Mouse (Mus musculus) myocyte (in vitro differentiated cells): ENCODE measurements at regions not wholly inside any gene's neighbourhood (a gene's known extent, or its start where the extent isn't known, plus 50 kb on each side); places are given as distances from the start of the nearest gene placed in this dataset.

Experiments used
- H3K27me3 ChIP-seq: one replicate; pipeline ENCODE4 v1.6.1; 2011; ENCODE audit not compliant: control insufficient read depth, insufficient read depth, insufficient read length
- H3K36me3 ChIP-seq: one replicate; pipeline ENCODE4 v1.6.1; 2011; ENCODE audit not compliant: control insufficient read depth, insufficient read depth
- H3K4me2 ChIP-seq: one replicate; pipeline ENCODE4 v1.6.1; 2011; ENCODE audit warnings: low read depth, control low read depth
- H3K4me3 ChIP-seq: one replicate; pipeline ENCODE4 v1.5.1; 2011; ENCODE audit warnings: mild to moderate bottlenecking, control low read depth, moderate library complexity
- H3K79me2 ChIP-seq: one replicate; pipeline ENCODE4 v1.6.1; 2011; ENCODE audit not compliant: control insufficient read depth, insufficient read depth
- H3ac ChIP-seq: one replicate; pipeline ENCODE4 v1.6.1; 2011; ENCODE audit not compliant: control insufficient read depth, insufficient read length
- CEBPB ChIP-seq: IDR thresholded peaks from 2 replicates; pipeline ENCODE4 v1.6.1; 2011; ENCODE audit warnings: mild to moderate bottlenecking, moderate library complexity; ENCODE audit not compliant: poor library complexity, insufficient read depth, severe bottlenecking
- E2F4 ChIP-seq: IDR thresholded peaks from one replicate; pipeline ENCODE4 v1.6.1; 2011; ENCODE audit warnings: mild to moderate bottlenecking, control low read depth, moderate library complexity; ENCODE audit not compliant: insufficient read depth
- MAX ChIP-seq: IDR thresholded peaks from one replicate; pipeline ENCODE4 v1.6.1; 2011; ENCODE audit warnings: low read depth, mild to moderate bottlenecking, control low read depth
- MYOD1 ChIP-seq, 3 experiments: IDR thresholded peaks; one replicate each; pipeline ENCODE4 v1.6.1; 2011; ENCODE audit warnings: control low read depth in 2 of 3, low read depth in 2 of 3, mild to moderate bottlenecking in 2 of 3, moderate library complexity in 1 of 3; ENCODE audit not compliant: insufficient read length in 2 of 3, control insufficient read depth in 1 of 3
- MYOG ChIP-seq, 3 experiments: IDR thresholded peaks; one replicate each; pipeline ENCODE4 v1.6.1; 2011; ENCODE audit warnings: control low read depth in 2 of 3, low read depth in 2 of 3, mild to moderate bottlenecking in 2 of 3; ENCODE audit not compliant: insufficient read length in 2 of 3, control insufficient read depth in 1 of 3, insufficient read depth in 1 of 3
- POLR2A ChIP-seq: IDR thresholded peaks from one replicate; pipeline ENCODE4 v1.6.1; 2011; ENCODE audit warnings: low read depth, mild to moderate bottlenecking, control low read depth, moderate library complexity; ENCODE audit not compliant: insufficient read length
- POLR2AphosphoS2 ChIP-seq: IDR thresholded peaks from one replicate; pipeline ENCODE4 v1.6.1; 2011; ENCODE audit warnings: low read depth, control low read depth; ENCODE audit not compliant: insufficient read length
- REST ChIP-seq: IDR thresholded peaks from one replicate; pipeline ENCODE4 v1.6.1; 2011; ENCODE audit warnings: mild to moderate bottlenecking, control low read depth, moderate library complexity; ENCODE audit not compliant: insufficient read depth, insufficient read length
- SRF ChIP-seq: IDR thresholded peaks from one replicate; pipeline ENCODE4 v1.6.1; 2011; ENCODE audit warnings: low read depth; ENCODE audit not compliant: control insufficient read depth, insufficient read length
- TCF12 ChIP-seq: IDR thresholded peaks from one replicate; pipeline ENCODE4 v1.6.1; 2011; ENCODE audit warnings: mild to moderate bottlenecking, control low read depth; ENCODE audit not compliant: poor library complexity, insufficient read depth, severe bottlenecking
- TCF3 ChIP-seq: IDR thresholded peaks from one replicate; pipeline ENCODE4 v1.6.1; 2011; ENCODE audit warnings: low read depth, control low read depth; ENCODE audit not compliant: insufficient read length
- USF1 ChIP-seq: IDR thresholded peaks from one replicate; pipeline ENCODE4 v1.6.1; 2011; ENCODE audit warnings: low read depth, mild to moderate bottlenecking, control low read depth, moderate library complexity

GRCm38 (mm10) chr11:21016133-21016746, 74.9 kb upstream of the Peli1 start:
- Histone ChIP-seq H3K4me2 (no peak overlapping the region), H3K27me3 (no peaks in the 10 kb centered on the region), H3K4me3 (no peak overlapping the region), H3K36me3 (no peaks in the 10 kb centered on the region), H3K79me2 (no peaks in the 10 kb centered on the region), H3ac (no peak overlapping the region)
- no peak for TF ChIP-seq TCF12
- TF ChIP-seq POLR2AphosphoS2, result no peak
- TF ChIP-seq MYOD1 (IDR thresholded peaks at IDR 0.05; ENCODE audit: control insufficient read depth in 1 of 3, insufficient read length in 2 of 3, low read depth in 2 of 3), result no peak
- no peak for TF ChIP-seq MAX
- no peak for TF ChIP-seq TCF3
- TF ChIP-seq MYOG (IDR thresholded peaks at IDR 0.05; ENCODE audit: control insufficient read depth in 1 of 3, insufficient read depth in 1 of 3, insufficient read length in 2 of 3, low read depth in 2 of 3), result no peak
- TF ChIP-seq E2F4, result no peak
- no peak for TF ChIP-seq REST
- no peak for TF ChIP-seq USF1
- no peak for TF ChIP-seq POLR2A
- TF ChIP-seq CEBPB, result no peak
- no peak for TF ChIP-seq SRF

- no peak overlapping the region for H3K4me3 ChIP-seq
- H3K36me3 ChIP-seq, result no peaks in the 10 kb centered on the region
- H3K27me3 ChIP-seq, result no peaks in the 10 kb centered on the region
- TF ChIP-seq TCF3 (no peak), USF1 (no peak), SRF (no peak), TCF12 (no peak), REST (no peak), MYOD1 (IDR thresholded peaks at IDR 0.05; ENCODE audit: control insufficient read depth in 1 of 3, insufficient read length in 2 of 3, low read depth in 2 of 3) (no peak), MAX (no peak), POLR2AphosphoS2 (no peak)
- no peak overlapping the region for H3ac ChIP-seq
- H3K79me2 ChIP-seq, result no peaks in the 10 kb centered on the region
- no peak overlapping the region for H3K4me2 ChIP-seq
Observed at GRCm38 (mm10) chr11:21016791-21017329, 74.2 kb upstream of the Peli1 start.

DNA sequence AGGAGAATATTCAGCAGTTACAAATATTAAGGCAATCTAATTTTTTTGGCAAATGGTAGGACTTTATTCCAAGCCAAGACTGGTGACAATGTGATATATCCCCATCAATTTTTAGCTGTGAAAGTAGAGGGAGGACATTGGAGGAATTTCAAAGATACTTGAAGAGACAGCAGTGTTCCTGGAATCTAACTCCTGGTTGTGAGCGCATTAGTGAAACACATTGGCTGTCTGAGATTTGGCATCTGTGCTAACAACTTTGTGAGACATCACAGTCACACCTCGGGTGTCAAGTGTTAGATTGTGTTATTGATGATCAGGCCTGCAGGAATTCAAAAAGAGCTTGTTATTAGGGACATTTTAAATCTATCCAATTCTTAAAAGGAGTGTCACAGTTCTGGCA, 71.3 kb upstream of the Peli1 start:
- TF ChIP-seq POLR2A, result no peak
- no peak for TF ChIP-seq TCF3
- TF ChIP-seq REST, result no peak
- TF ChIP-seq USF1, result no peak
- TF ChIP-seq CEBPB, result no peak
- TF ChIP-seq MAX, result no peak
- TF ChIP-seq SRF, result no peak
- TF ChIP-seq MYOG (IDR thresholded peaks at IDR 0.05; ENCODE audit: control insufficient read depth in 1 of 3, insufficient read depth in 1 of 3, insufficient read length in 2 of 3, low read depth in 2 of 3), result no peak
- no peak for TF ChIP-seq TCF12
- no peak for TF ChIP-seq POLR2AphosphoS2
- TF ChIP-seq E2F4, result no peak
- no peak for TF ChIP-seq MYOD1 (IDR thresholded peaks at IDR 0.05; ENCODE audit: control insufficient read depth in 1 of 3, insufficient read length in 2 of 3, low read depth in 2 of 3)
- H3ac ChIP-seq, result no peak overlapping the region
- no peaks in the 10 kb centered on the region for H3K27me3 ChIP-seq
- H3K36me3 ChIP-seq, result no peaks in the 10 kb centered on the region
- no peak overlapping the region for H3K4me2 ChIP-seq
- no peak overlapping the region for H3K4me3 ChIP-seq
- no peaks in the 10 kb centered on the region for H3K79me2 ChIP-seq

GRCm38 (mm10) chr11:21024111-21024510, 67.0 kb upstream of the Peli1 start:
- Histone ChIP-seq H3K79me2 (no peaks in the 10 kb centered on the region), H3K4me2 (no peak overlapping the region), H3K27me3 (no peaks in the 10 kb centered on the region), H3K36me3 (no peaks in the 10 kb centered on the region), H3ac (no peak overlapping the region), H3K4me3 (no peak overlapping the region)
- TF ChIP-seq TCF3 (no peak), USF1 (no peak), MYOG (IDR thresholded peaks at IDR 0.05; ENCODE audit: control insufficient read depth in 1 of 3, insufficient read depth in 1 of 3, insufficient read length in 2 of 3, low read depth in 2 of 3) (no peak), POLR2AphosphoS2 (no peak), MYOD1 (IDR thresholded peaks at IDR 0.05; ENCODE audit: control insufficient read depth in 1 of 3, insufficient read length in 2 of 3, low read depth in 2 of 3) (no peak), REST (no peak)

DNA sequence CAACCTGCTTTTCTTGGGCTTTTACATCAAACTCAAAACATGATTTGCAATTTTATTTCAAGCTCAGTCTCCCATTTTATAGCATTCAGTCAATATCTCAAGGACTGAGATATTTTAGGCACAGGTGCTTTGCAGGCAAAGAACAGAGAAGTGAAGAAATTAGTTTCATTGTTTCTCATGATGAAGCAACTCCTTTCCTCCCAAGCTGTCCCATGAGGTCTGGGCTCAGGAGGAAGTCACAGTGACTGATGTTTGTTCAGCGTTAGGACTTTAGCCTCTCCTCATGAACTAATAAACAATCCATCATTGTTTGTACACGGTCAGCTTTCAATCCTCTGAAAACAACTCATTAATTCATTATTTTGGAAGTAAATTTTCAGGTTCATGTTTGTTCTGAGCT, 66.6 kb upstream of the Peli1 start:
- Histone ChIP-seq H3K36me3 (no peaks in the 10 kb centered on the region), H3ac (no peak overlapping the region), H3K79me2 (no peaks in the 10 kb centered on the region), H3K27me3 (no peaks in the 10 kb centered on the region), H3K4me2 (no peak overlapping the region), H3K4me3 (no peak overlapping the region)
- TF ChIP-seq CEBPB (no peak), MYOD1 (IDR thresholded peaks at IDR 0.05; ENCODE audit: control insufficient read depth in 1 of 3, insufficient read length in 2 of 3, low read depth in 2 of 3) (no peak), SRF (no peak), POLR2A (no peak), E2F4 (no peak), POLR2AphosphoS2 (no peak), REST (no peak), USF1 (no peak), MAX (no peak), TCF12 (no peak), MYOG (IDR thresholded peaks at IDR 0.05; ENCODE audit: control insufficient read depth in 1 of 3, insufficient read depth in 1 of 3, insufficient read length in 2 of 3, low read depth in 2 of 3) (no peak), TCF3 (no peak)
